Mouse (Mus musculus) spleen, postnatal 36 days (tissue): ENCODE results near the gene Tex44.
A peak's percentile ranks its signal among the peaks of the same experiment; 100 is the strongest.

Experiments used
- DNase-seq, 2 experiments: peaks; one replicate each; pipeline ENCODE4 v3.0.0; 2022; ENCODE audit warnings: low spot score in 2 of 2, mixed read lengths in 1 of 2

Gene Tex44

DNA sequence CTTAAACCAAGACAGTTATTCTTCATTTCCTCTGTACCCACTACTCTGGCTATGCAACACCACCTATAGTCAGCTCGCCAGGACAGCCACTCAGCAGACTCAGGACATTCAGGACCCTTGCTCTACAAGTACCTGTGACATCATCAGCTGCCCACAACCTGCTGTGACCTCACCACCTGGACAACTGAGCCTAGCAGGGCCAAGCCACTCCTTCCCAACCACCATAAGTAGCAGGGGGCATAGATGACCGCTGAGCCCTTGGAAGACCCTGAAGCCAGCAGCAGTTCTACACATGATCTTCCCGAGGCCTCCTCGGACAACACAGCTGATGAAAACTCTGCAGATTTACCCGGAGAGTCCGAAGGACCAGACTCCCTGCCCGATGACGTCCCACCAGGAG is at the start of gene Tex44, which contains the start of gene Nmur1:
TSS of gene Tex44 (plus strand) at position 202 of the 400 bp plus-strand sequence.
TSS of gene Nmur1 (minus strand) at position 101 of the 400 bp plus-strand sequence.
- DNase-seq = no peak

DNA sequence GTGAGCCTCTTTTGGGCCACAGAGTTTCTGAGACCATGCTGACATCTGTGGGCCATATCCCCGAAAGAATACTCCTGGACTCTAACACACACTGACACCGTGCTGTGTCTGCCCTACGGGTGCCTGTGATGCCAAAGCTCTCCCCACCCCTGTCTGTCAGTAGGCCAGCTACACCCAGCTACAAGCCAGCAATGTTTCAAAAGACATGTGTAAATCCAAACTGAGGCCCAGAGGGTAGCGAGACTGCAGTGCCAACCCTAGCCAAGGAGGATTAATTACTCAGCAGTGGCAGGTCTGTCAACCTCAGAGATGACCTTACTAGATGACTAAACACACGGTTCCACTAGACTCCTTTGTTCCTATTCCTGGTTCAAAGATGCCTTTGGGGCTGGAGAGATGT is 49.8 kb upstream of the Tex44 start:
- DNase-seq = no peak

DNA sequence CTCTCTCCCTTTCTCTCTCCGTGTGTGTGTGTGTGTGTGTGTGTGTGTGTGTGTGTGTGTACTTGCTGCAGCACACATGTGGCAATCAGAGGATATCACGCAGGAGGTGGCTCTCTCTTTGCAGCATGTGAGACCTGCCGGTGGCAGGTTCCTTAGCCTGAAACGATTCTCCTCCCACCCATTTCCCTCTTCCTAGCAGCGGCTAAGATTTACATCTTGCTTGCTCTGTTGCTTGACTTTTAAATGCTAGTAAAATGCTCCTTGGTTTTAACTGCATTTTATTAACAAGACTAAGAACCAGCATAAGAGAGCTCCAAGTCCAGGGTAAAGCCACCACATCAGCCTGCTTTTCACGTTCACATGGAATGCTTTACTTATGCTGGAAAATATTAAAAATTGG is 47.5 kb upstream of the Tex44 start:
- DNase-seq = no peak

DNA sequence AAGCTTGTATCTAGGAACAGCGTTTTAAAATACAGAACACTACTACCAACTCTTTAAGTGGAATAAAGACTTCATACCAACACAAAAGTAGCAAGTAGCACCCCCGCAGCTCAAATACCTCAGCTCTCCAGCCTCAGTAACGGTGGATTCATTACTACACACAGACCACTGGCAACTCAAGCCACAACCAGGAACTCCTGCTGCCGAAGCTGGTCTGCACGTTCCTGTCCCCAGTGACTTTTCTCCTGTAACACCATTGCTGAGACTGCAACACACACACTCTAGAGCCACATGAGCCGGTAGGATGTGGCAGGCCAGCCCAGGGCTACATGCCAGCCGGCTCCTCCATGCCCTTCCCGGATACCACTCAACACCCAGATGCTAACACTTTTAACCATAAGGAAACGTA is 47.0 kb upstream of the Tex44 start:
- no peak for DNase-seq

DNA sequence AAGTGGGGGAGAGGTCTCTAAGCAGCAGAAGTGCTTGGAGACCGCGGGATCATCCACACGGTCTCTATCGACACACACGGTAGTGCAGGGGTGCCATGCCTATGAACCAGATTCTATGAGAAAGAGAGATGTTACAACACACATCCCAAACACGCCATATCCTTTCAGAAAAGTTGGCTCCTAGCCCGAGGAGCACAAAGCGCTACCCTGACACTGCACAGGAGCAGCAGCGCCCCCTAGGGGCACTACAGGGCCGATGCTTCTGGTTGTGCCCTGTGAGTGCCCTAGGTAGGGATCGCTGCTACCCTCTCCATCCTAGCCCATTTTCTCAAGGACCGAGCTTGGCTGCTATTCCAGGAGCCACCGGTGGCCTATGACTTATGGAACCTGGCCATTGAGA is 45.1 kb upstream of the Tex44 start:
- peak; percentile 18 to 46 for DNase-seq

DNA sequence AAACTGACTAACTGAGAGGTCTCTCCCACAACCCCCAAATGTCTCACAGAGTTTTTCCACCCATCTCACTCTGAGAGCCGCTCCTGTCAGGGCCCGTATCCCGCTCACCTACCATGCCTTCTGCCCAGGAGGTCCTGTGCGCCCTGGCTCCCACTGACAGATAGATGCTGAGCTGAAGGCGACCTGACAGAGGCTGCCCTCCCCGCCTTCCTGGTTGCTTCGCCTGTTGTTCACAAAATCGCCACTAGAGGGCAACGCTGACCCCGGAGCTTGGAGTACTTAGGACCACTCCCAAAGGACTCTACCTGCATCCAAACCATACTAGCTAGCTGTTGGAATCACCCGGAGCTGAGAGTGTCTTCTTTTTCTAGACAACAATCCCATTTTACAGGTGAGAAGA is 36.9 kb upstream of the Tex44 start:
- peak; percentile 49 to 56 for DNase-seq

DNA sequence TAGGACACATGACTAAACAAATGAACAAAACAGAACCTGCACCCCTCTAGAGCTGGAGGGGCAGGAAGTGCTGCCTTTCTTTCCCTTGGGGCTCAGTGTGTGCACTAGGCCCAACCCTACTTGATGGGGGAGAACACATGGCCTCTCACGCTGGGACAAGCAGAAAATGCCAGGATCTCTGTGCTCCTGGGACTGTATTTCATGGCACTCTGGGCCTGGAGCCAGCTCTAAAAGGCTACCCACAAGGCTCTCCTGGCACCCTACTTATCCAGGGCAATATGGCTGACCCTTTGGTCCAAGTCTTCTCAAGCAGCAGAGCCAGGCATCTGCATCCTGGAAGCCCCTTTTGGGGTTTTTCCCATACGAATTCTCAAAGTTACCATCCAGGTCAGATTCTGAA is 34.7 kb upstream of the Tex44 start:
- DNase-seq = peak; percentile 21 to 29

DNA sequence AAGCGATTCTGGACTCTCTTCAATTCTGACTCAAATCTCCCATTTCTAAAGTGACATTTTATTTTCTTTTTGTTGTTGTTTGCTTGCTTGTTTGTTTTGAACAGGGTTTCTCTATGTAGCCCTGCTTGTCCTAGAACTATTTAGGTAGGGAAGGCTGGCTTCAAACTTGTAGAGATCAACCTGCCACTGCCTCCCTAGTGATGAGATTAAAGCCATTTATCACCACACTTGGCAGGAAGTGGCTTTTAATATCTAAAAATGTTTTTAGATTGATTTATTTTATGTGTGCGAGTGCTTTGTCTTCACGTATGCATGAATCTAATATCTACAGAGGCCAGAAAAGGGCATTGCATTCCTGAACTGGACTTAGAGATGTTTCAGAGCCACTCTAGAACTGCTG is 32.9 kb upstream of the Tex44 start:
- no peak for DNase-seq

DNA sequence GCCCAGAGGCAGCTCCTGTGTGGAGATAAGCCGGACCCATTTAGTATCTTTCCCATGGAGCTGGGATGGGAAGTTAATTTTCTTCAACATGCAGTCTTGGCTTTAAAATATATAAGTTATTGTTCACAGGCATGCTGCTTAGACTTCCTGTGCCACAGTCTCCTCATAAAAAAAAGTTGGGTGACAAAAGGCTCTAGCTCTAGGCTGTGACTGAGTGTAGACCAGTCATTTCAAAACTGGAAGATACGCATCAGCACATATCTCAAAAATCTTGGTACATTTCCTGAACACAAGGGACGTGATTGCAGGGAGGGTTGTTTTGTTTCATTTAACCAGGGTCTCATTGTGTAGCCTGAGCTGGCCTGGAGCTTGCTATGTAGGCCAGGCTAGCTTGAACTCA is 31.9 kb upstream of the Tex44 start:
- DNase-seq = no peak

DNA sequence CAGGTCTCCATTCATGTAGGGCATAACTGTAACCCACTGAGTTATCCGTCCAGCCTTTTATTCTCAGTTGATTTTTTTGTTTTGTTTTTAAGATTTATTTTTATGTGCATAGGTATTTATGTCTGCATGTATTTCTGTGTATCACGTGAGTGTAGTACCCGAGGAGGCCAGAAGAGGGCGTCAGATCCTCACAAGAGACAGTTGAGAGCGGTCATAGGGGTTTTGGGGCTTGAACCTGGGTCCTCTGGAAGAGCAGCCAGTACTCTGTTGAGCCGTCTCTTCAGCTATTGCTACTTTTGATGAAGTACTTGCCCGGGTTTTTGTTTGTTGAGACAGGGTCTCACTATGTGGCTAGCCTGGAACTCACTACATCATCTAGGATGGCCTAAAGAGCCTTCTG is 30.2 kb upstream of the Tex44 start:
- no peak for DNase-seq

DNA sequence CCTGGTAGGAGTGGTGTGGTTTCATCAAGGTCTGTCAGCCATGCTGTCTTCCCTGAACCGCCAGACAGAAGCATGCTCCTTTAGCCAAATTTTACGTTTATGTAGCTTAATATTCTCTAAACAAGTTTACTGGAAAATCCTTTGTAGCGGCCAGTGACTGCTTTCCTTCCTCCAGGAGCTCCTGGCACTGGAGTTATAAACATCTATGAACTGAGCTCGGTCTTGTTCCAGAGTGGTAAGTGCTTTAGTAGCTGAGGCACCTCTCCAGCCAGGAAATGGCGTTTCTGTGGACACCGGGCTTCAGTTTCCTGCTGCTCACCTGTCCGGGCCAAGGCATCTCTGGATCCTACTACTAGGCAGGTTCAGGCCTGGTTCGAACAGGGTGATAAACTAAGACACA is 28.5 kb upstream of the Tex44 start:
- no peak for DNase-seq

DNA sequence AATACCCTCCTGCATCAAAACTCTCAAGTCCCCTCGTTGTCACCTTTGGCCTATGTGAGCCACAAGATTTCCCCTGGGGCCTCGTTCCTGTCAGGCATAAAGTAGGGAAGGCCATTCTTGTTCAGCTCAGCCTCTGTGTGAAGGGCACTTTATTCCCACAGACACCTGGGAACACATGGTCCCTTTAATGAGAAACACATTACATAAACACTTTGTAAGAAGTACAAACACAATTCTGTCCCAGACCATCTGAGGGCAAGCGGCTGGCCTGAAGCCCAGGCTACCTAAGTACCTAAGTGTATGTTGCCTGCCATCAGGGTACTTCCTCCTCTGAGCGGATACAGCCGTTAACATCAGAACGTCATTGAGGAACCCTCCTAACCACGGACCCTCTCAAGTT is 27.9 kb upstream of the Tex44 start:
- peak; percentile 21 to 48 for DNase-seq

DNA sequence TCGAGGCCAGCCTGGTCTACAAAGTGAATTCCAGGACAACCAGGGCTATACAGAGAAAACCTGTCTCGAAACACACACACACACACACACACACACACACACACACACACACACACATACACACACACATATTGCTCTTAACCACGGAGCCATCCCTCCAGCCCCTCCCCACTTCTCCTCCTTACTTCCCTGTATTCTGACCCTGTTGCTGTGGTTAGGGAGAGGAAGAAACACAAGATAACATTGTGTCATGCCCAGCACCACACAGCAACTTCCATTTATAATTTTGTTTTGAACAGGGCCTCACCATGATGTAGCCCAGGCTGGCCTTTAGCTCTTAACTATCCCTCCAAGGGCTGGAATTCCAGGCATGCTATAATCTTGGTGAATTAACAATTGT is 26.8 kb upstream of the Tex44 start:
- no peak for DNase-seq

DNA sequence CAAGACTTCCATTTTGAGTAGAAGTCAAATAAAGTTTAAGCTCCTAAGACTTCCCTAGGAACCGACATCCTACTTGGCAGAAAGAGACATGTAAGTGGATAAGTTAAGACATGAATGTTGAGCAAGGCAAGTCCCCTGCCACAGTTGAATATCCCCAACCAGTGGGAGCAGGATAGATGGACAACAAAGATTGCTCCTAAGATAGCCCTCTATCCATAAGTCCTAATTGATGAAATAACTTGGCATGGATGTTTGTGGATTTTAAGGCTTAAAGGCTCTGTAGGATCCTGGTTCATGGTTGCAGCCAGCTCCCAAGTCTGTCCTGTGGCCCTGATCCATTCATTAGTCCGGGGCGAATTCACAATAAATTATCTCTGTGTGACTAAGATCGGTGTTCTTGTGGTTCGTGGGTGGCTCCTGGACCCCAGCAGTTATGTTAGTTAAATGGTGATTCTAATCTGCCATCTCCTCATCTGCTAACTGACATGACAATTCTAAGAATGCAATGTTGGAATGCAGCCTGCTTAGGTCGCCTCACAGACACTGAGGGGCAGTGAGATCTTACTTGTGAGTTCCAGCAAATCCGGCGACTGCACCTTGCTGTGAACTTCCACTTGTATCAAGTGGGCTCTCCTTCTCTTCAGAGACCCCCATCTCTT is 25.9 kb upstream of the Tex44 start:
- no peak for DNase-seq

DNA sequence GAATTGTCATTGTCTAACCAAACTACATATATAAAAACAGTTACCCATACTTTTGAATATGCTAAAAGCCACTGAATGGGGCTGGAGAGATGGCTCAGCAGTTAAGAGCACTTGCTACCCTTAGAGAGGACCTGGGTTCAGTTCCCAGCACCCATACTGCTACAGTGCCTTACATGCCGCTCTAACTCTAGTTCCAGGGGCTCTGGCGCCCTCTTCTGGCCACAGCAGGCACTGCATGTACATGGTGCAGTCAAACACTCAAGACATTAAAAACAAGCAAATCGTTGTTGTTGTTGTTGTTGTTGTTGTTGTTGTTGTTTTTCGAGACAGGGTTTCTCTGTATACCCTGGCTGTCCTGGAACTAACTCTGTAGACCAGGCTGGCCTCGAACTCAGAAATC is 21.3 kb upstream of the Tex44 start:
- no peak for DNase-seq

DNA sequence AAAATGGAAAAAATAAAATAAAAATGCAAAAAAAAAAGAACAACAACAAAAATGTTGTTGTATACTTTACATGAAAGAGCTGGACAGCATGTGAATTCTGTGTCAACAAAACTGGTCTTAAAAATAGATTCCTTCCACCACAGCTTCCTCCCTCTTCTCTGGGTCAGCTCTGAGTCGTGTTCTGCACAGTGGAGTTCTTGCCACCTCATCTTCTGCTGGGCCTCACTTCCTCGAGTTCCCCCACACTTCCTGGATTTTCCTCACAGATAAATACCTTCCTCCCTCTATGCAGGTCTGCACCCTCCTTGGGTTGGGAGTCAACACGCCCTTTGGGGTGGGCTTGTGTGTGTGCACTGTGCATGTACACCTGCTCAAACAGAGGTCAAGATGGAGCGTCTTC is 19.8 kb upstream of the Tex44 start:
- DNase-seq = no peak

DNA sequence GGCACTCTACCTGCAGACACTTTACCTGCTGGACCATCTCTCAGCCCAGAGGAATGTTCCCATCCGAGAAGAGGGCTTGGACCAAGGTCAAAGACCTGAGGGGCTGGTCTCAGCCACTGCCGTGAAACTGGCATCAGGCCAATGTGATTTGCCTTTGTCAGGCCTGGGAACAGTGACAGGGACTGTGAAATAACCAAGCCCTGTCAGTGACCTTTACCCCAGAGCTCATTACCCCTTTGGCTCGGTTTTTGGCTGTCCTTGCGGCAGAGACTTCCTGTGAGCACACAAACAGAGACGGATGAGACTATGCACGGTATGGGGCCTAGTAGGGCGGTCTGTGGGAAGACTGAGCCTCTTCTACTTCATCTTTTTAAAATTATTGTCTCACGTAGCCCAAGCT is 19.2 kb upstream of the Tex44 start:
- peak; percentile 46 to 56 for DNase-seq

DNA sequence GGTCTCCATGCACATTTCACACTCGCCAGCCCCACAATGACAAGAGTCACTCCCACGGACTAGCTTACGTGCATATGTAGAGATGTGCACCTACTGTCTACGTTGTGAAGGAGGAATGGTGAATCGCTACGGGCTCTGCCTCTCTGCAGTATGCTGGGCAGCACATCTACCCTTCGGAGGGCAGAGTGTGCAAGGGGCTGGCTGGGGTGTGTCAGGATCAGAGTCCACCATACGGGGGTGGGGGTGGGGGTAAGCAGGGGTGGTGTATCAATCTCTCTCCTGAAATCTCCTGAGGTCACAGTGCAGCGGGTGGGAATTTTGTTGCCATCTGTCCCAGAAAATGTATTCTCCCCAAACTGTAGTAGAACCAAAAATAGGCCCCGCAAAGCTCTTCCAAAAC is 17.6 kb upstream of the Tex44 start:
- no peak for DNase-seq

DNA sequence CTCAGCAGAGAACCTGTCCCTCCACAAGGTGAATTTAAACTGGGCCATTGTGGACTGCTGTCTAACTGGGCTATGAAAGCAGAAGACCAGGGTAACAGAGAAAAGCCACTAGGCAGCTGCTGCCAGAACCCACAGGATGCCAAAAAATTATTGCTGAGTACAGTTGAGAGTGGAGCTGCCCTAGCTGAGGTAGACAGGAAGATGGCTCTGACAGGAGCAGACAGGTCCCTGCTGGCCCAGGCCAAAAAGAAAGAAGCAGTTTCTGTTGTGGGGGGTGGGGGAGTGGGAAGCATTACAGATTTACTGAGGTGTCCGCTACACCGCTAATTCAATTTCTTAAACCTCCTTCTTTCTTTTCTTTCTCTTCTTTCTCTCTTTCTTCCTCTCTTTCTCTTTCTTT is 16.7 kb upstream of the Tex44 start:
- DNase-seq = no peak

DNA sequence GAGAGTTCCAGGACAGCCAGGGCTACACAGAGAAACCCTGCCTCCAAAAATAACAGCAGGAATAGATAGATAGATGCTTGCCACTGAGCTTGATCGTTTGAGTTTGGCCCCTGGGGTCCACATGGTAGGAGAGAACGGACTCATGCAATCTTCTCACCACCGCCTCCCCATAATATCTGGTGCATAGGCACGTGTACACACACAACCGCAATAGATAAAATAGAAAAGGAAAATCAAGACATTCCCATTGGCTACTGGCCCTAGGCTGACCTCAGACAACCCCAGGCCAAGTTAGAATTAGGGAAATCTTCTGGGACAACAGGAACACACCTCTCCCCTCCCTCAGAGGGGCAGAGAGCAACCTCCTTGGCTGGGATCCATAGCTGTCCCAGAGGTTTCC is 11.4 kb upstream of the Tex44 start:
- DNase-seq = no peak

DNA sequence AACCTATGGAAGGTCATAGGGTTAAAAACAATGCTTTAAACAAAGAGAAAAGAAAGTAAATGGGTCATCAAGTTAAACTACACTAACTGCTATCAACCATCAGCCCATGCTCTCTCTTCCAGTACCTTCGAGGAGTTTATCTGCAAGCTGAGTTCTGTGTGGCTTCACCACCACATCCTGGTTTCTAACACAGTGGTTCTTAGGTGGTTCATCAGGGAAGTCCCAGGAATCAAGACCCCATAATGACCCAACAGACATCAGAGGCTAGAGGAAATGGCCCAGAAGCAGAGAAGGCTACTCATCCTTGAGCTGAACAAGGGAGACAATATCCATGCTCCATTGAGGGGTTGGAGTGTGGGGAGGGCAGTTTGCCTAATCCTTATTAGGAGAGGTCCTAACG is 11.0 kb upstream of the Tex44 start:
- no peak for DNase-seq

DNA sequence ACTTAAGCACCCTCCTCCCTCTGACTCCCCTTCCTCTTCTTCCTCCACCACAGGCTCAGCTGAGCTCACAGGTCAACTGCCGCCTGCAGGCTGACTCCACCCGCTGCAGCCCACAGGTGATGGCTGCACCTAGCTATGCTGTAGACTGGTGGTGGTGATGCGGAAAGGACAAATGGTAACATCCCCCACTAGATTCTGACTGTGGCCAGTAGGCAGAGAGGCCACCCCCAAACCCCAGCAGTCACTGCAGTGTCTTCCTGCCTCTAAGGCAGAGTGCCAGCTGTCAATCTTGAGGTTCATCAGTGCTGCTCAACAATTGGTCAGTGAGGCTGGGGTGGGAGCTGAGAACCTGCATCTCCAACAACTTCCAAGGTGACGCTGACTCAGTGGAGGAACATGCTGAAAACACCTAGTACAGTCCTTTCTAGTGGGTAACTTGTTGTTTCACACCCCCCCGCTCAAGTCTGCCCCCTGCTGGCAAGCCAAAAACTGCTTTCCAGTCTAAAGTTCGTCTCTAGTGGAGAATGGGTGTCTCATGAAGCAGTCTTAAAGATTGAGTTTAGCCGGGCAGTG is 10.4 kb upstream of the Tex44 start:
- DNase-seq = peak; percentile 22 to 41

DNA sequence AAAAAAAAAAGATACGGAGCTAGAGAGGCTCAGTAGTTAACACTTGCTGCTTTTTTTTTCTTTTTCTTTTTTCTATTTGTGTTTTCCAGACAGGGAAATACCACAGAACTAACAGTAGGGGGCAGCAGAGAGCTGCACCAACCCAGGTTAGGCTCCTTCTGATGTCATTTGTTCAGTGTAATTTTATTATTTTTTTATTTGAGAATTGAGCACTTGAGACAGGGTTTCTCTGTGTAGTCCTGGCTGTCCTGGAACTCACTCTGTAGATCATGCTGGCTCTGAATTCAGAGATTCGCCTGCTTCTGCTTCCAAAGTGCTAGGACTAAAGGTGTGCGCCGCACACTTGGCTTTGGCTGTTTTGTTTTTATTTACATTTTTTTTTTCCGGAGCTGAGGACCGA is 9.8 kb upstream of the Tex44 start:
- DNase-seq = no peak

DNA sequence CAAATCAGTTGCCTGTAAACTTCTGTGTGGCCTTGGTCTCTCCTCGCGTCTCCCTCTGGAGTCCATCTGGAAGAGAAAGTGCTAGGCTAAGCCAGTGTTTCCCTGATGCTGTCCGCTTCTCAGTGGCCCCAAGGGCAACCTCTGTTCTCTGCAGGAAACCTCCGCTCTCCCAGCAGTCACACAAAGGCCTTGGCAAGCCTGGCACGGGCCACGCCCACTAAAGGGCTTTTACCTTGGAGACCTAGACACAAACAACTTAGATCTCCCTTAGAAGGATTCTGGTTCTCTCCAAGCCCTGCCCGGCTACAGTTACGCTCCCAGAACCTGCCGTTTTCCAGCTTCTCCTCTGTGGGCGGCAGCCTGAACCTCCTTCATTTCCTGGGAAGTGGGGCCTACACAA is 5.1 kb upstream of the Tex44 start:
- no peak for DNase-seq
